Mouse (Mus musculus): Measurements from ENCODE around the gene Podnl1. TPM values are rescaled to one million over a fixed set of nuclear protein-coding genes. Genes with fewer than 3 reads are reported as not detected.

The Podnl1 gene
- polyA plus RNA-seq, 1 experiment from 2014 or later, result 0.41 TPM

DNA sequence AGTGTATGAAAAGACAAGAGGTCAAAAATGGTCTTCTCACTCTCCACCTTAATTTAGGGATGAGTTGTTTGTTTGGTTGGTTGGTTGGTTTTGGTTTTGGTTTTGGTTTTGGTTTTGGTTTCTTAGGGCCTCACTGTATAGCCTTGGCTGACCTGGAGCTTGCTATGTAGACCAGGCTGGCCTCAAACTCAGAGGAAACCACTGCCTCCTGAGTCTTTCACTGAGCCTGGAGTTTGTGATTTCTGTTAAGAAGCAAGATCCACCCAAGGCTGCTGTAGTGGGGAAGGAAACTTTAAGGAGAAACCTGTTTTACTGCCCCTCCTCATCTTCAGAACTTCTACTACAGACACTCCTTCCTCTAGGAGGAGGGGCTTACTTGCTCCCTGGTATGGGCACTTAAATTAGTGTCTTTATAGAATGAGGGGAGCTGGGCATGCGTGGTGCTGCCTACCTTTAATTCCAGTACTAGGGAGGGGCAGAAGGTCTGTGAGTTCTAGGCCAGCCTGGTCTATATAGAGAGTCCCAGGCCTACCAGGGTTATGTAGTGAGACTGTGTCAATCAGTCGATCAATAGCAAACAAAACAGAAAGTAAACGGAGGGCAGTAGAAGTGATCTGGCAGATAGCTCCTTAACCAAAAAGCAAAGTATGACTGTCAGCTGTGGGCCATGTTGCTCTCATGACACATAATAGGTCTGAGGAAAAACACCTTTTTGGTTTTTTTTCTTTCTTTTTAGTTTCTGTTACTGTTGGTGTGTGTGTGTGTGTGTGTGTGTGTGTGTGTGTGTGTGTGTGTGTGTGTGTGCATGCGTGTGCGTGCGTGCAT, 19.4 kb upstream of the Podnl1 start:
- WGBS, result 82% methylated on average over 6 of the region's 6 CpGs
- Histone ChIP-seq H3K4me1 (replicated peaks; ENCODE audit: control insufficient read depth, insufficient read depth, low read length) (peaks cover 11% of the 10 kb centered on the region), H3K27ac (ENCODE audit: low read length) (no peak overlapping the region), H3K4me3 (ENCODE audit: low read length) (no peak overlapping the region), H3K36me3 (ENCODE audit: control insufficient read depth, insufficient read depth, low read length) (peaks cover 8% of the 10 kb centered on the region), H3K9ac (ENCODE audit: low read length) (no peak overlapping the region), H3K4me2 (ENCODE audit: low read depth, low read length) (no peak overlapping the region), H3K27me3 (ENCODE audit: control insufficient read depth, insufficient read depth, low read depth, low read length) (no peaks in the 10 kb centered on the region), H3K9me3 (ENCODE audit: control insufficient read depth, low read length) (no peaks in the 10 kb centered on the region)
- ATAC-seq (ENCODE audit: low read depth), result no peak

DNA sequence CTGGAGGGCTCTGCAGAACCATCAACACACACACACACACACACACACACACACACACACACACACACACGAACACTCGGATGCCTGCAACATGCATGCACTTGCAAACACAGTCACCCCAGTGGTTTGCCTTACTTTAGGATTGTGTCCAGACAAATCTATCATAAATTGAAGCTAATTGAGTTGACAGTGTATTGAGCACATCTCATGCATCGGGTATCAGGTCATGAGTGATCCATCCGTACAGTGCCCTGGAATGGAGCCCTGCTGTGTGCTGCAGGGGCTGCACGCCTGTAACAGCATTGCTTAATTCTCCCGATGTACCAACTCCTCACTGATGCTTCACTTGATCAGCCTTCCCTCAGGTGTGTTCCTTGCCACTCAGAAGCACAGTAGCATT, 10.1 kb upstream of the Podnl1 start:
- Histone ChIP-seq H3K4me1 (replicated peaks; ENCODE audit: control insufficient read depth, insufficient read depth, low read length) (no peaks in the 10 kb centered on the region), H3K9me3 (ENCODE audit: control insufficient read depth, low read length) (peaks cover 4% of the 10 kb centered on the region), H3K27me3 (ENCODE audit: control insufficient read depth, insufficient read depth, low read depth, low read length) (no peaks in the 10 kb centered on the region), H3K4me3 (ENCODE audit: low read length) (no peak overlapping the region), H3K36me3 (ENCODE audit: control insufficient read depth, insufficient read depth, low read length) (no peaks in the 10 kb centered on the region), H3K9ac (ENCODE audit: low read length) (no peak overlapping the region), H3K4me2 (ENCODE audit: low read depth, low read length) (no peak overlapping the region), H3K27ac (ENCODE audit: low read length) (no peak overlapping the region)
- ATAC-seq (ENCODE audit: low read depth), result no peak
- 76% methylated on average over 6 of the region's 6 CpGs for WGBS

DNA sequence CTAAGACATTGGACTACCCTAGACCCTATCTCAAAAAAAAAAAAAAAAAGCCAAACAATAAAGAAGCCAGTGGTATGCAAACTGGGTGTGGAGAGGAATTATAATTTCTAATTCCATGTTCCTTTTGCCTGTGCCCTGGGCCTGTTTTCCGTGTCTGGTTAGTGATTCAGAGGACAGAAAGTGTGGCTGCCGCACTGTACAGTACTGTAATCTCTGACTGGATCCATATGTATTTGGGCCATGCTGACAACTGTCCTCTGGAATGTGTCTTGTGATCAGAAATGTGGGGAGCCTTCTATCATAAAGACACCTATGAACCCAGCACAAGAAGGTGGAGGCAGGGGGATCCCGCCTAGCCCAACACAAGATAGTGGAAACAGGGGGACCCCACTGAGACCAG, 3.6 kb upstream of the Podnl1 start:
- no peak for ATAC-seq (ENCODE audit: low read depth)
- H3K4me1 ChIP-seq (replicated peaks; ENCODE audit: control insufficient read depth, insufficient read depth, low read length), result peaks cover 1% of the 10 kb centered on the region; the same call in 1 of the 2 replicates
- H3K4me2 ChIP-seq (ENCODE audit: low read depth, low read length), result no peak overlapping the region
- 80% methylated on average over 3 of the region's 3 CpGs for WGBS
- no peak overlapping the region for H3K4me3 ChIP-seq (ENCODE audit: low read length)
- H3K9me3 ChIP-seq (ENCODE audit: control insufficient read depth, low read length), result peaks cover 4% of the 10 kb centered on the region
- no peak overlapping the region for H3K9ac ChIP-seq (ENCODE audit: low read length)
- no peak overlapping the region for H3K27ac ChIP-seq (ENCODE audit: low read length)
- no peaks in the 10 kb centered on the region for H3K36me3 ChIP-seq (ENCODE audit: control insufficient read depth, insufficient read depth, low read length)
- H3K27me3 ChIP-seq (ENCODE audit: control insufficient read depth, insufficient read depth, low read depth, low read length), result no peaks in the 10 kb centered on the region

DNA sequence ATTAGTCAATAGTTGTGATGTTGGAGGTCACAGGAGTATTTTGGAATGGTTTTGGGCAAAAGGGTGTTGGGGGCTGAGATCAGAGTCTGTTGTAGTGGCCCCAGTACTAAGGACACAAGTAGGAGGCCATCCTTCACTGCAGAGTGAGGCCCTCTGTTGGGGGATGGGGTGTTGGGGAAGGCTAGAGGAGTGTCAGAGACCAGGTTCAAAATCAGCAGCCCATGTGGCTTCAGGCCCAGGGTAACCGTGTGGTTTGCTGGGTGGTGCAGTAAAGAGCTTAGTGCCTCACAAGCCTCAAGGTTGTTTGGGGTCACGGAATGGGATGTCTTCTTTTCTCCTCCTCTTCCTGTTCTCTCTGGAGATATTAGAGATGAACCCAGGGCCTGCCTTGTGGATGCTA, 953 bp downstream of the Podnl1 start:
- Histone ChIP-seq H3K4me1 (replicated peaks; ENCODE audit: control insufficient read depth, insufficient read depth, low read length) (peaks cover 6% of the 10 kb centered on the region; the same call in 1 of the 2 replicates), H3K36me3 (ENCODE audit: control insufficient read depth, insufficient read depth, low read length) (no peaks in the 10 kb centered on the region), H3K9me3 (ENCODE audit: control insufficient read depth, low read length) (no peaks in the 10 kb centered on the region), H3K27ac (ENCODE audit: low read length) (no peak overlapping the region), H3K9ac (ENCODE audit: low read length) (no peak overlapping the region), H3K4me2 (ENCODE audit: low read depth, low read length) (no peak overlapping the region), H3K4me3 (ENCODE audit: low read length) (no peak overlapping the region), H3K27me3 (ENCODE audit: control insufficient read depth, insufficient read depth, low read depth, low read length) (no peaks in the 10 kb centered on the region)
- no peak for ATAC-seq (ENCODE audit: low read depth)
- WGBS, result 66% methylated on average over 2 of the region's 2 CpGs

DNA sequence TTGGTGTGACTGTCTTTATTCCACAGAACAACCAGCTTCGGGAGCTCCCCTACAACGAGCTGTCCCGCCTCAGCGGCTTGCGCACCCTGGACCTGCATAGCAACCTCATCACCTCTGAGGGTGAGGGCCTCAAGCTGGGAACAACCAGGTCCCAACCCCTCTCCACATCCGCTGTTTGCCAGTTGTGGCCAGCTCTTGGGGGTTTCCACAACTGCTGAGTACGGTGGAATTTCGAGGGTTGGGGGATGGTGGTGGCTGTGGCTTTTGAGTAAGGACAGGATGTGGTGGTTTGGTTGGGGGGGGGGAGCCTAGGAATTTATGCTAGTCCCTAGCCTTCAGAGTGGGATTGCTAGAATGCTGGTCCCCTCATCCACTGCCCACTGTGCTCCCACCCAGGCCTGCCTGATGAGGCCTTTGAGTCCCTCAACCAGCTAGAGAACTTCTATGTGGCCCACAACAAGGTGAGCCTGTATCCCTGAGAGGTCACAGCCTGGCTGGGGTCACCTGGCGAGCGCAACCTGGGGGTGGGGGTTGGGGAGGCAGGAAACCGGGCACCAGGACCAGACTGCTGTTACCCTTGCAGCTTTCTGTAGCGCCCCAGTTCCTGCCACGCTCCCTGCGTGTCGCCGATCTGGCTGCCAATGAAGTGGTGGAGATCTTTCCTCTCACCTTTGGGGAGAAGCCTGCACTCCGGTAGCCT, 1.6 kb downstream of the Podnl1 start:
- no peaks in the 10 kb centered on the region for H3K9me3 ChIP-seq (ENCODE audit: control insufficient read depth, low read length)

DNA sequence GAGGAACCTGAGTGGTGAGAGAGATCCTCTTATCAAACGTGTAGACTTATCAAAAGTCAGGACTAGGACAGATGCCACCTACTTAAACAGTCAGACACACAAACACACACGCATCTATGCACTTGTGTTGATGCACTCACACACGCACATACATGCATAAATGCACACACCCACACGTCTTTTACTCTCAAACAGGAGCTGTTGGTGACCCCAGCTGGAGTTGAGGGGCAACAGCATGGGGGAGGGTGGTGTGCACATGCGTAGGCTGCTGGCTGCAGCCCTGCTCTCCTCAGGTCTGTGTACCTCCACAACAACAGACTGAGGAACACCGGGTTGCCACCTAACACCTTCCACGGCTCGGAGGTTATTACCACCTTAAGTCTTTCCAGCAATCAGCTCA, 2.5 kb downstream of the Podnl1 start:
- no peak for ATAC-seq (ENCODE audit: low read depth)

More for the DNA sequence above, 1.6 kb downstream of the Podnl1 start:
- H3K27ac ChIP-seq (ENCODE audit: low read length), result no peak overlapping the region
- peaks cover 5% of the 10 kb centered on the region; the same call in 1 of the 2 replicates for H3K36me3 ChIP-seq (ENCODE audit: control insufficient read depth, insufficient read depth, low read length)
- peak overlapping the region; percentile 9; the same call in 1 of the 2 replicates for H3K9ac ChIP-seq (ENCODE audit: low read length)
- WGBS, result 35% methylated on average over 17 of the region's 17 CpGs
- H3K4me1 ChIP-seq (replicated peaks; ENCODE audit: control insufficient read depth, insufficient read depth, low read length), result peaks cover 6% of the 10 kb centered on the region; the same call in 1 of the 2 replicates
- no peaks in the 10 kb centered on the region for H3K27me3 ChIP-seq (ENCODE audit: control insufficient read depth, insufficient read depth, low read depth, low read length)
- H3K4me2 ChIP-seq (ENCODE audit: low read depth, low read length), result no peak overlapping the region
- H3K4me3 ChIP-seq (ENCODE audit: low read length), result no peak overlapping the region
- peak; percentile 49 for ATAC-seq (ENCODE audit: low read depth)

DNA sequence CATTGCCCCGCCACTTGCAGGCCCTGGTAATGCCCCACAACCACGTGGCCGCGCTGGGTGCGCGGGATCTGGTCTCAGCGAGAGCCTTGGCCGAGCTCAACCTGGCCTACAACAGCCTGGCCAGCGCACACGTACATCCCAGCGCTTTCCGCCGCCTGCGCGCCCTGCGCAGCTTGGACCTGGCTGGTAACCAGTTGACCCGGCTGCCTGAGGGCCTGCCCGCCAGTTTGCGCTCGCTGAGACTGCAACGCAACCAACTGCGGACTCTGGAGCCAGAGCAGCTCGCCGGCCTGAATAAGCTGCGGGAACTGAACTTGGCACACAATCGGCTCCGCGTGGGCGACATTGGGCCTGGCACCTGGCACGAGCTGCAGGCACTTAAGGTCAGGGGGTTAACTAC, 5.0 kb downstream of the Podnl1 start:
- Histone ChIP-seq H3K4me3 (ENCODE audit: low read length) (no peak overlapping the region), H3K36me3 (ENCODE audit: control insufficient read depth, insufficient read depth, low read length) (peaks cover 24% of the 10 kb centered on the region), H3K9ac (ENCODE audit: low read length) (no peak overlapping the region), H3K4me1 (replicated peaks; ENCODE audit: control insufficient read depth, insufficient read depth, low read length) (peaks cover 6% of the 10 kb centered on the region; the same call in 1 of the 2 replicates), H3K27ac (ENCODE audit: low read length) (no peak overlapping the region), H3K9me3 (ENCODE audit: control insufficient read depth, low read length) (no peaks in the 10 kb centered on the region), H3K27me3 (ENCODE audit: control insufficient read depth, insufficient read depth, low read depth, low read length) (no peaks in the 10 kb centered on the region), H3K4me2 (ENCODE audit: low read depth, low read length) (no peak overlapping the region)
- ATAC-seq (ENCODE audit: low read depth), result no peak
- WGBS, result 42% methylated on average over 30 of the region's 30 CpGs

More for the DNA sequence above, 2.5 kb downstream of the Podnl1 start:
- Histone ChIP-seq H3K27me3 (ENCODE audit: control insufficient read depth, insufficient read depth, low read depth, low read length) (no peaks in the 10 kb centered on the region), H3K4me3 (ENCODE audit: low read length) (no peak overlapping the region), H3K4me2 (ENCODE audit: low read depth, low read length) (no peak overlapping the region), H3K27ac (ENCODE audit: low read length) (no peak overlapping the region), H3K36me3 (ENCODE audit: control insufficient read depth, insufficient read depth, low read length) (peaks cover 9% of the 10 kb centered on the region; the same call in 1 of the 2 replicates), H3K9ac (ENCODE audit: low read length) (no peak overlapping the region), H3K4me1 (replicated peaks; ENCODE audit: control insufficient read depth, insufficient read depth, low read length) (peaks cover 6% of the 10 kb centered on the region; the same call in 1 of the 2 replicates), H3K9me3 (ENCODE audit: control insufficient read depth, low read length) (no peaks in the 10 kb centered on the region)
- WGBS, result 47% methylated on average over 8 of the region's 8 CpGs

DNA sequence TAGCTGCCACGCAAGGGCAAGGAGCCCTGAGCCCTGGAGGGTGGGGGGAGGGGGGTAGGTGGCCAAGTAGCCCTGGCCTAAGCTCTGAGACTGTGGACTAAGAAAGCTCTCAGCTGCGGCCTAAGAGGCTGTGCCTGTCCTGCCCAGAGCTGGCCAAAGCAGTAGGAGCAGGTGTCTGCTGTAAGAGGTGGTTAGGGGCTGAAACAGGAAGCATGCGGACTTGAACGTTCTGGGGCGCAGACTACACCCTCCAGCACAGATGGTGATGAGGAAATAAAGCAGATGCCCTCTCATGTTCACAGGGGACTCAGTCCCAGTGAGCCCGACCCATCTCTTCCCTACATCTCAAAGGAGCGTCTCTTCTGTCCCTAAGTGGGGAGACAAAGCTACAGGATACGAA, 6.4 kb downstream of the Podnl1 start:
- peaks cover 4% of the 10 kb centered on the region; the same call in 1 of the 2 replicates for H3K4me1 ChIP-seq (replicated peaks; ENCODE audit: control insufficient read depth, insufficient read depth, low read length)
- H3K9me3 ChIP-seq (ENCODE audit: control insufficient read depth, low read length), result no peaks in the 10 kb centered on the region
- 82% methylated on average over 8 of the region's 8 CpGs for WGBS
- no peak for ATAC-seq (ENCODE audit: low read depth)
- H3K4me2 ChIP-seq (ENCODE audit: low read depth, low read length), result no peak overlapping the region
- H3K27me3 ChIP-seq (ENCODE audit: control insufficient read depth, insufficient read depth, low read depth, low read length), result no peaks in the 10 kb centered on the region
- H3K27ac ChIP-seq (ENCODE audit: low read length), result no peak overlapping the region
- no peak overlapping the region for H3K9ac ChIP-seq (ENCODE audit: low read length)
- H3K36me3 ChIP-seq (ENCODE audit: control insufficient read depth, insufficient read depth, low read length), result peaks cover 36% of the 10 kb centered on the region
- H3K4me3 ChIP-seq (ENCODE audit: low read length), result no peak overlapping the region

DNA sequence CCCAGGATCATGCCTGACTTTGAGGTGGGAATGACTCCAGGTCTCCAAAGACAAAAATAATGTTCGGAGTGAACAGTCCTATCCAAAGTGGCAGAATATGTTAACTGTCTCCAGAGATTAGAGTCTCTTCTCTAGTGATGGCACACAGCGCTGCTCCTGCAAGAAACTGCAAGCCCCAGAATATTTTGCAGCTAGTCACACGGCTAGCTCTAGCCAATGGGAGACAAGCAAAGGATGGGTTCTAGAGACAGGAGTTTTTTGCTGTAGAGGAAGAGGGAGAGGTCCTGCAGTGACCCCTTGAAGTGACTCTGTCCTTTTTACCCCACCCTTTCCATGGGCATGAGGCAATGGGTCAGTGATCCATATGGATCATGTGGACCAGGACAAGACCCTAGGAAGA, 12.1 kb downstream of the Podnl1 start:
- Histone ChIP-seq H3K9ac (ENCODE audit: low read length) (no peak overlapping the region), H3K36me3 (ENCODE audit: control insufficient read depth, insufficient read depth, low read length) (peaks cover 67% of the 10 kb centered on the region), H3K9me3 (ENCODE audit: control insufficient read depth, low read length) (no peaks in the 10 kb centered on the region), H3K4me1 (replicated peaks; ENCODE audit: control insufficient read depth, insufficient read depth, low read length) (no peaks in the 10 kb centered on the region), H3K27ac (ENCODE audit: low read length) (no peak overlapping the region), H3K27me3 (ENCODE audit: control insufficient read depth, insufficient read depth, low read depth, low read length) (no peaks in the 10 kb centered on the region), H3K4me2 (ENCODE audit: low read depth, low read length) (no peak overlapping the region), H3K4me3 (ENCODE audit: low read length) (no peak overlapping the region)
- 89% methylated on average over 3 of the region's 3 CpGs for WGBS
- ATAC-seq (ENCODE audit: low read depth), result no peak

All from lung, embryonic 16.5 days (tissue).